Mouse (Mus musculus): ENCODE data around the gene Psenen.

Gene Psenen

GRCm38 (mm10) chr7:30563117-30563905 is at the start of gene Psenen, which contains the start of the genes U2af1l4 and Gm49396:
Gene Psenen (minus strand): TSS chr7:30563627.
Gene U2af1l4 (plus strand): TSS chr7:30563301.
Gene Gm49396 (plus strand): TSS chr7:30563344.
- peak; percentile 99 for DNase-seq (ENCODE audit: low read depth)

- DNase-seq (ENCODE audit: low read depth) = no peak
These were observed 49.4 kb upstream of the Psenen start, which contains the start of gene Upk1a for GRCm38 (mm10) chr7:30612654-30613402. Gene Upk1a (minus strand): TSS chr7:30612847.

GRCm38 (mm10) chr7:30610043-30610442 is 46.6 kb upstream of the Psenen start:
- no peak for DNase-seq (ENCODE audit: low read depth)

- no peak for DNase-seq (ENCODE audit: low read depth)
These were observed 45.0 kb upstream of the Psenen start for GRCm38 (mm10) chr7:30608476-30608875.

- DNase-seq (ENCODE audit: low read depth) = peak; percentile 66
These were observed 44.4 kb upstream of the Psenen start for GRCm38 (mm10) chr7:30607706-30608309.

- DNase-seq (ENCODE audit: low read depth) = no peak
These were observed 41.5 kb upstream of the Psenen start for GRCm38 (mm10) chr7:30604944-30605343.

- DNase-seq (ENCODE audit: low read depth) = no peak
These were observed 41.0 kb upstream of the Psenen start for GRCm38 (mm10) chr7:30604424-30604823.

- no peak for DNase-seq (ENCODE audit: low read depth)
These were observed 39.2 kb upstream of the Psenen start for GRCm38 (mm10) chr7:30602583-30602982.

GRCm38 (mm10) chr7:30600651-30601050 is 37.2 kb upstream of the Psenen start:
- no peak for DNase-seq (ENCODE audit: low read depth)

- DNase-seq (ENCODE audit: low read depth) = peak; percentile 37
These were observed 36.5 kb upstream of the Psenen start for GRCm38 (mm10) chr7:30599933-30600353.

GRCm38 (mm10) chr7:30598786-30599185 is 35.4 kb upstream of the Psenen start, which contains the start of gene Zbtb32:
Gene Zbtb32 (minus strand): TSS chr7:30598909.
- DNase-seq (ENCODE audit: low read depth) = no peak

GRCm38 (mm10) chr7:30596811-30597210 is 33.4 kb upstream of the Psenen start:
- DNase-seq (ENCODE audit: low read depth) = no peak

- DNase-seq (ENCODE audit: low read depth) = no peak
These were observed 32.7 kb upstream of the Psenen start for GRCm38 (mm10) chr7:30596093-30596492.

- no peak for DNase-seq (ENCODE audit: low read depth)
These were observed 31.1 kb upstream of the Psenen start for GRCm38 (mm10) chr7:30594510-30595024.

GRCm38 (mm10) chr7:30593579-30594509 is 30.4 kb upstream of the Psenen start:
- DNase-seq (ENCODE audit: low read depth) = no peak

GRCm38 (mm10) chr7:30592772-30593423 is 29.5 kb upstream of the Psenen start:
- no peak for DNase-seq (ENCODE audit: low read depth)

- DNase-seq (ENCODE audit: low read depth) = no peak
These were observed 28.2 kb upstream of the Psenen start for GRCm38 (mm10) chr7:30591605-30591951.

GRCm38 (mm10) chr7:30590927-30591604 is 27.6 kb upstream of the Psenen start:
- DNase-seq (ENCODE audit: low read depth) = no peak

- peak; percentile 88 for DNase-seq (ENCODE audit: low read depth)
These were observed 26.2 kb upstream of the Psenen start for GRCm38 (mm10) chr7:30589435-30590301.
